ENCODE assay signal across 8 mouse cellular contexts in the genomic region with DNA sequence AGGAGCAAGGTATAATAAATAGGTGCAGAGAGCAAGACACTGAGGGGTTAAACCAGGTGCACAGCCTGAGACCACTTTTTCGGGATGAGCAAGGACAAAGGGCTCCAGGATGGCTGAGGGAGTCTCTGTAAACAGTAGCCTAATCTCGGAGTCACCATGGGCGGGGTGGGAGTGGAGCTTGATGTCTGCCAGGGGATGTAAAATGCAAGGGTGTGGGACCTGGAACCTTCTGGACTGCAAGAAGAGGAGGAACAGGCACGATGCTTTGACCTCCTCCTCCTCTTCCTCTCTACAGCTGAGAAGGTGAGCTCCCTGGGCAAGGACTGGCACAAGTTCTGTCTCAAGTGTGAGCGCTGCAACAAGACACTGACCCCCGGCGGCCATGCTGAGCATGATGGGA. TPM values are rescaled to one million over a fixed set of nuclear protein-coding genes. Genes with fewer than 3 reads are reported as not detected.
DNase-seq lines count a peak whose midpoint lies in the region; ATAC-seq lines count a peak whose summit lies in the region.

No protein-coding gene starts in this region.

- H3K9ac ChIP-seq in heart, embryonic 13.5 days, result peak overlapping the region; percentile 95
- no peak overlapping the region for H3K9ac ChIP-seq in limb, embryonic 13.5 days
- no peak overlapping the region for H3K9ac ChIP-seq in neural tube, embryonic 12.5 days

- peak; percentile 22 for DNase-seq in kidney, adult 18-20 months
- DNase-seq in kidney, postnatal 14 days, result no peak
- DNase-seq in layer of hippocampus, adult 11-12 months (ENCODE audit: low spot score), result no peak

- peak overlapping the region; percentile 99 for H3K27ac ChIP-seq in heart, embryonic 13.5 days (replicated peaks)
- H3K27ac ChIP-seq in limb, embryonic 13.5 days, result no peak overlapping the region
- H3K27ac ChIP-seq in neural tube, embryonic 12.5 days, result no peak overlapping the region

- no peak for ATAC-seq in heart, embryonic 13.5 days (ENCODE audit: extremely low read depth, insufficient number of reproducible peaks, low FRiP score, low TSS enrichment)
- ATAC-seq in limb, embryonic 13.5 days (ENCODE audit: low FRiP score, low read depth), result no peak
- no peak for ATAC-seq in neural tube, embryonic 12.5 days (ENCODE audit: low FRiP score, low read depth)
- no peak for ATAC-seq in CD4-positive, CD25-positive, alpha-beta regulatory T cell, adult 4 months
- no peak for ATAC-seq in erythroblast, adult 5-6 weeks (replicated peaks; ENCODE audit: low FRiP score, poor library complexity, severe bottlenecking)

- peak overlapping the region; percentile 93 for H3K4me2 ChIP-seq in heart, embryonic 13.5 days
- peak overlapping the region; percentile 84 for H3K4me2 ChIP-seq in limb, embryonic 13.5 days (replicated peaks)
- peak overlapping the region; percentile 80 for H3K4me2 ChIP-seq in neural tube, embryonic 12.5 days (replicated peaks)

- H3K27me3 ChIP-seq in heart, embryonic 13.5 days (replicated peaks), result no peaks in the 10 kb centered on the region
- peaks cover 79% of the 10 kb centered on the region for H3K27me3 ChIP-seq in limb, embryonic 13.5 days
- peaks cover 12% of the 10 kb centered on the region for H3K27me3 ChIP-seq in neural tube, embryonic 12.5 days (replicated peaks)

- H3K9me3 ChIP-seq in heart, embryonic 13.5 days, result no peaks in the 10 kb centered on the region
- H3K9me3 ChIP-seq in limb, embryonic 13.5 days, result no peaks in the 10 kb centered on the region
- H3K9me3 ChIP-seq in neural tube, embryonic 12.5 days, result no peaks in the 10 kb centered on the region

- peak overlapping the region; percentile 82 for H3K4me3 ChIP-seq in heart, embryonic 13.5 days
- H3K4me3 ChIP-seq in limb, embryonic 13.5 days, result peak overlapping the region; percentile 54
- peak overlapping the region; percentile 59; the same call in 1 of the 2 replicates for H3K4me3 ChIP-seq in neural tube, embryonic 12.5 days

- peaks cover 36% of the 10 kb centered on the region for H3K36me3 ChIP-seq in heart, embryonic 13.5 days
- peaks cover 7% of the 10 kb centered on the region for H3K36me3 ChIP-seq in limb, embryonic 13.5 days
- H3K36me3 ChIP-seq in neural tube, embryonic 12.5 days, result peaks cover 34% of the 10 kb centered on the region

- 32% methylated on average over 7 of the region's 7 CpGs for WGBS in heart, embryonic 13.5 days
- WGBS in limb, embryonic 13.5 days, result 56% methylated on average over 7 of the region's 7 CpGs
- WGBS in neural tube, embryonic 12.5 days, result 65% methylated on average over 7 of the region's 7 CpGs

- peaks cover 83% of the 10 kb centered on the region for H3K4me1 ChIP-seq in heart, embryonic 13.5 days
- H3K4me1 ChIP-seq in limb, embryonic 13.5 days, result peaks cover 41% of the 10 kb centered on the region
- H3K4me1 ChIP-seq in neural tube, embryonic 12.5 days, result peaks cover 52% of the 10 kb centered on the region

RNA-seq across cellular contexts. Expression of a gene that starts 3.0 kb away (rescaled TPM):
- polyA plus RNA-seq in heart, embryonic 13.5 days (2015; fragmentation: Nextera tagmentation; extraction: Ambion mirVana), result 408 and 464 TPM in 2 replicates
- polyA plus RNA-seq in limb, embryonic 13.5 days (2015; fragmentation: Nextera tagmentation; extraction: Ambion mirVana), result 147 and 154 TPM in 2 replicates
- polyA plus RNA-seq in neural tube, embryonic 12.5 days (2016; fragmentation: Nextera tagmentation; extraction: Ambion mirVana), result 59.9 and 65.8 TPM in 2 replicates
- polyA plus RNA-seq in CD4-positive, CD25-positive, alpha-beta regulatory T cell, adult 4 months (2017; shearing (Covaris generic)), result 1,000 to 10,000 TPM in 1 of 2 experiments, 100 to 1,000 TPM in 1; 784 to 1,045 TPM
- total RNA-seq in erythroblast, adult 5-6 weeks (2015; ENCODE audit: low replicate concordance), result 111 and 139 TPM in 2 replicates
- 75.3 and 179 TPM in 2 replicates for total RNA-seq in erythroblast, adult 5-6 weeks (2017; ENCODE audit: low replicate concordance)

RNA-seq across cellular contexts. Expression of a gene that starts 3.1 kb away (rescaled TPM):
- 1,302 and 1,499 TPM in 2 replicates for polyA plus RNA-seq in heart, embryonic 13.5 days (2015; fragmentation: Nextera tagmentation; extraction: Ambion mirVana)
- 70.0 and 70.4 TPM in 2 replicates for polyA plus RNA-seq in limb, embryonic 13.5 days (2015; fragmentation: Nextera tagmentation; extraction: Ambion mirVana)
- polyA plus RNA-seq in neural tube, embryonic 12.5 days (2016; fragmentation: Nextera tagmentation; extraction: Ambion mirVana), result 267 TPM in 2 replicates
- 1 to 10 TPM; 5.7 to 6.9 TPM for polyA plus RNA-seq in CD4-positive, CD25-positive, alpha-beta regulatory T cell, adult 4 months (2017; shearing (Covaris generic))
- total RNA-seq in erythroblast, adult 5-6 weeks (2015; ENCODE audit: low replicate concordance), result 6.9 and 9.0 TPM in 2 replicates
- 3.6 and 3.9 TPM in 2 replicates for total RNA-seq in erythroblast, adult 5-6 weeks (2017; ENCODE audit: low replicate concordance)

RNA-seq across cellular contexts. Expression of a gene that starts 13.1 kb away (rescaled TPM):
- polyA plus RNA-seq in heart, embryonic 13.5 days (2015; fragmentation: Nextera tagmentation; extraction: Ambion mirVana), result 20.6 and 21.8 TPM in 2 replicates
- 35.5 and 36.6 TPM in 2 replicates for polyA plus RNA-seq in limb, embryonic 13.5 days (2015; fragmentation: Nextera tagmentation; extraction: Ambion mirVana)
- polyA plus RNA-seq in neural tube, embryonic 12.5 days (2016; fragmentation: Nextera tagmentation; extraction: Ambion mirVana), result 32.3 and 32.9 TPM in 2 replicates
- 1 to 10 TPM; 1.5 to 3.3 TPM for polyA plus RNA-seq in CD4-positive, CD25-positive, alpha-beta regulatory T cell, adult 4 months (2017; shearing (Covaris generic))
- 1.0 and 1.9 TPM in 2 replicates for total RNA-seq in erythroblast, adult 5-6 weeks (2015; ENCODE audit: low replicate concordance)
- total RNA-seq in erythroblast, adult 5-6 weeks (2017; ENCODE audit: low replicate concordance), result 7.5 and 8.2 TPM in 2 replicates

RNA-seq across cellular contexts. Expression of a gene that starts 42.6 kb away (rescaled TPM):
- 2.8 and 3.1 TPM in 2 replicates for polyA plus RNA-seq in heart, embryonic 13.5 days (2015; fragmentation: Nextera tagmentation; extraction: Ambion mirVana)
- 21.2 and 23.4 TPM in 2 replicates for polyA plus RNA-seq in limb, embryonic 13.5 days (2015; fragmentation: Nextera tagmentation; extraction: Ambion mirVana)
- polyA plus RNA-seq in neural tube, embryonic 12.5 days (2016; fragmentation: Nextera tagmentation; extraction: Ambion mirVana), result 23.5 and 28.0 TPM in 2 replicates
- not detected for polyA plus RNA-seq in CD4-positive, CD25-positive, alpha-beta regulatory T cell, adult 4 months (2017; shearing (Covaris generic))
- total RNA-seq in erythroblast, adult 5-6 weeks (2015; ENCODE audit: low replicate concordance), result not detected in 2 replicates
- total RNA-seq in erythroblast, adult 5-6 weeks (2017; ENCODE audit: low replicate concordance), result 1.0 TPM in 1 of 2 replicates, not detected in the other

RNA-seq across cellular contexts. Expression of a gene that starts 45.1 kb away (rescaled TPM):
- polyA plus RNA-seq in heart, embryonic 13.5 days (2015; fragmentation: Nextera tagmentation; extraction: Ambion mirVana), result 11.2 and 11.9 TPM in 2 replicates
- polyA plus RNA-seq in limb, embryonic 13.5 days (2015; fragmentation: Nextera tagmentation; extraction: Ambion mirVana), result 17.8 and 18.7 TPM in 2 replicates
- polyA plus RNA-seq in neural tube, embryonic 12.5 days (2016; fragmentation: Nextera tagmentation; extraction: Ambion mirVana), result 15.8 and 19.6 TPM in 2 replicates
- 10 to 100 TPM in 1 of 2 experiments, 1 to 10 TPM in 1; 9.6 to 15.1 TPM for polyA plus RNA-seq in CD4-positive, CD25-positive, alpha-beta regulatory T cell, adult 4 months (2017; shearing (Covaris generic))
- total RNA-seq in erythroblast, adult 5-6 weeks (2015; ENCODE audit: low replicate concordance), result 14.8 and 15.0 TPM in 2 replicates
- total RNA-seq in erythroblast, adult 5-6 weeks (2017; ENCODE audit: low replicate concordance), result 8.5 and 13.6 TPM in 2 replicates
